Mouse (Mus musculus): Measurements from ENCODE around the gene Gm47996. TPM values are rescaled to one million over a fixed set of nuclear protein-coding genes. Genes with fewer than 3 reads are reported as not detected.

Gene Gm47996
- not detected for total RNA-seq (2023)

DNA sequence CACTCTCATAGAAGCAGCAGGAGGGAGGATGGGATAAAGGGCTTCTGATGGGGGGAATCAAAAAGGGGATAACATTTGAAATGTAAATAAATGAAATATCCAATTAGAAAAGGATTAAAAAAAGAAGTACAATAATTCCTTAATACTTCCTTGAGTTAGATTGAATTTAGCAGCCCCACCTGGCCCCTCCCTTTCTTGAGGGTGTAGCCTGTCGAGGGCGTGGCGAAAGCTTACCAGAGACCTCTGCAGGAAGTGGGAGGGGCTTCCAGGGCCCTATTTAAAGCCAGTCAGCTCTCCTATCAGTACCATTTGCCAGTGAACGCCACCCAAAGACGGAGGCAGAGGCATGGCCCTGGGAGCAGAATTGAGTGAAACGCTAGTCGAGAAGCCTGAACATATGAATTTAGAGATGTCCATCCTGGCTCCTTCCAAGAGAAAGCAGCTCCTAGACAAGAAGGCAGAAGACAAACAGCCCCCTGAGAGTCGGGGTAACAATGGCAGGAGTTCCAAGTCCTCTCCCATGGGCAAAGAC, at the start of gene Gm47996:
Gm47996 (plus strand) TSS at position 308 of the 532 bp plus-strand sequence.

DNA sequence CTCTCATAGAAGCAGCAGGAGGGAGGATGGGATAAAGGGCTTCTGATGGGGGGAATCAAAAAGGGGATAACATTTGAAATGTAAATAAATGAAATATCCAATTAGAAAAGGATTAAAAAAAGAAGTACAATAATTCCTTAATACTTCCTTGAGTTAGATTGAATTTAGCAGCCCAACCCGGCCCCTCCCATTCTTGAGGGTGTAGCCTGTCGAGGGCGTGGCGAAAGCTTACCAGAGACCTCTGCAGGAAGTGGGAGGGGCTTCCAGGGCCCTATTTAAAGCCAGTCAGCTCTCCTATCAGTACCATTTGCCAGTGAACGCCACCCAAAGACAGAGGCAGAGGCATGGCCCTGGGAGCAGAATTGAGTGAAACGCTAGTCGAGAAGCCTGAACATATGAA, 27.7 kb upstream of the Gm47996 start, which contains the start of gene Gm47985:
Gm47985 (plus strand) TSS at position 272 of the 400 bp plus-strand sequence.

DNA sequence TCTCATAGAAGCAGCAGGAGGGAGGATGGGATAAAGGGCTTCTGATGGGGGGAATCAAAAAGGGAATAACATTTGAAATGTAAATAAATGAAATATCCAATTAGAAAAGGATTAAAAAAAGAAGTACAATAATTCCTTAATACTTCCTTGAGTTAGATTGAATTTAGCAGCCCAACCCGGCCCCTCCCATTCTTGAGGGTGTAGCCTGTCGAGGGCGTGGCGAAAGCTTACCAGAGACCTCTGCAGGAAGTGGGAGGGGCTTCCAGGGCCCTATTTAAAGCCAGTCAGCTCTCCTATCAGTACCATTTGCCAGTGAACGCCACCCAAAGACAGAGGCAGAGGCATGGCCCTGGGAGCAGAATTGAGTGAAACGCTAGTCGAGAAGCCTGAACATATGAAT, 17.9 kb upstream of the Gm47996 start, which contains the start of gene Gm8947:
Gm8947 (plus strand) TSS at position 302 of the 400 bp plus-strand sequence.

DNA sequence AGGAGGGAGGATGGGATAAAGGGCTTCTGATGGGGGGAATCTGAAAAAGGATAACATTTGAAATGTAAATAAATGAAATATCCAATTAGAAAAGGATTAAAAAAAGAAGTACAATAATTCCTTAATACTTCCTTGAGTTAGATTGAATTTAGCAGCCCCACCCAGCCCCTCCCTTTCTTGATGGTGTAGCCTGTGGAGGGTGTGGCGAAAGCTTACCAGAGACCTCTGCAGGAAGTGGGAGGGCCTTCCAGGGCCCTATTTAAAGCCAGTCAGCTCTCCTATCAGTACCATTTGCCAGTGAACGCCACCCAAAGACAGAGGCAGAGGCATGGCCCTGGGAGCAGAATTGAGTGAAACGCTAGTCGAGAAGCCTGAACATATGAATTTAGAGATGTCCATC, 11.8 kb upstream of the Gm47996 start, which contains the start of gene Gm47995:
Gm47995 (plus strand) TSS at position 329 of the 400 bp plus-strand sequence.

DNA sequence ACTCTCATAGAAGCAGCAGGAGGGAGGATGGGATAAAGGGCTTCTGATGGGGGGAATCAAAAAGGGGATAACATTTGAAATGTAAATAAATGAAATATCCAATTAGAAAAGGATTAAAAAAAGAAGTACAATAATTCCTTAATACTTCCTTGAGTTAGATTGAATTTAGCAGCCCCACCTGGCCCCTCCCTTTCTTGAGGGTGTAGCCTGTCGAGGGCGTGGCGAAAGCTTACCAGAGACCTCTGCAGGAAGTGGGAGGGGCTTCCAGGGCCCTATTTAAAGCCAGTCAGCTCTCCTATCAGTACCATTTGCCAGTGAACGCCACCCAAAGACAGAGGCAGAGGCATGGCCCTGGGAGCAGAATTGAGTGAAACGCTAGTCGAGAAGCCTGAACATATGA, 6.1 kb upstream of the Gm47996 start, which contains the start of gene 3110040M04Rik:
3110040M04Rik (plus strand) TSS at position 304 of the 400 bp plus-strand sequence.

Other genes with a start within 250 kb of the Gm47996 start
- gene Hmcn1, start 216.7 kb upstream of the Gm47996 start, total RNA-seq (2023): not detected
- not detected for gene Gm47985, start 27.6 kb upstream of the Gm47996 start, total RNA-seq (2023)
- under 1 TPM in 1 of 2 experiments, not detected in 1; 0.66 TPM for gene Gm8947, start 17.8 kb upstream of the Gm47996 start, total RNA-seq (2023)
- under 1 TPM in 1 of 2 experiments, not detected in 1; 0.39 TPM for gene Gm47995, start 11.7 kb upstream of the Gm47996 start, total RNA-seq (2023)
- not detected for gene 3110040M04Rik, start 6.0 kb upstream of the Gm47996 start, total RNA-seq (2023)
- gene Ivns1abp, start 134.3 kb downstream of the Gm47996 start, total RNA-seq (2023): 10 to 100 TPM; 71.9 to 82.6 TPM
- 10 to 100 TPM; 16.3 to 17.1 TPM for gene Swt1, start 218.3 kb downstream of the Gm47996 start, total RNA-seq (2023)
- gene Trmt1l, start 218.4 kb downstream of the Gm47996 start, total RNA-seq (2023): 10 to 100 TPM; 23.4 to 25.9 TPM

Data from neutrophil, adult 83 days (primary cell).